Mouse (Mus musculus) testis, adult 2 months (tissue): ENCODE results near the gene Ugt1a2. TPM values are rescaled to one million over a fixed set of nuclear protein-coding genes. Genes with fewer than 3 reads are reported as not detected.
"Not testable (repeated sequence)": the region's sequence is repeated elsewhere in the genome, so short reads cannot be mapped to it uniquely, and the experiment has no call there.

ENCODE experiments used
- H3K27ac ChIP-seq: fragments of 200-500 bp; 2 replicates; pipeline ENCODE4 v1.5.1; 2012; ENCODE audit warnings: low read depth, low read length; ENCODE audit not compliant: control insufficient read depth, insufficient read depth
- H3K27me3 ChIP-seq: fragments of 200-500 bp; 2 replicates; pipeline ENCODE4 v1.6.1; 2012; ENCODE audit warnings: mild to moderate bottlenecking, low read length, moderate library complexity; ENCODE audit not compliant: control insufficient read depth, insufficient read depth
- H3K36me3 ChIP-seq: fragments of 200-500 bp; 2 replicates; pipeline ENCODE4 v1.6.1; 2012; ENCODE audit warnings: mild to moderate bottlenecking, low read length; ENCODE audit not compliant: control insufficient read depth, insufficient read depth
- H3K4me1 ChIP-seq: fragments of 200-500 bp; 2 replicates; pipeline ENCODE4 v1.6.1; 2012; ENCODE audit warnings: low read length; ENCODE audit not compliant: control insufficient read depth, insufficient read depth
- H3K4me3 ChIP-seq: fragments of 200-500 bp; 2 replicates; pipeline ENCODE4 v1.5.1; 2012; ENCODE audit warnings: low read depth, mild to moderate bottlenecking, low read length, moderate library complexity, mixed read lengths; ENCODE audit not compliant: control insufficient read depth
- CTCF ChIP-seq: fragments of 200-500 bp; IDR thresholded peaks from 2 replicates; pipeline ENCODE4 v1.5.1; 2012; ENCODE audit warnings: low read depth, mild to moderate bottlenecking, inconsistent platforms, low read length, moderate library complexity; ENCODE audit not compliant: control insufficient read depth, insufficient read depth, insufficient replicate concordance
- POLR2A ChIP-seq: fragments of 200-500 bp; IDR thresholded peaks from 2 replicates; pipeline ENCODE4 v1.6.1; 2012; ENCODE audit warnings: low read depth, mild to moderate bottlenecking, inconsistent platforms, low read length, moderate library complexity; ENCODE audit not compliant: control insufficient read depth
- polyA plus RNA-seq: library from polyadenylated mRNA; depleted of rRNA; stranded (reverse); fragments of >200 nt; gene quantifications from 2 replicates; pipeline ENCODE4 v1.2.3, GENCODE M21; 2012; rRNA removed

The Ugt1a2 gene
- 0.06 TPM in 1 of 2 replicates, not detected in the other for polyA plus RNA-seq

DNA sequence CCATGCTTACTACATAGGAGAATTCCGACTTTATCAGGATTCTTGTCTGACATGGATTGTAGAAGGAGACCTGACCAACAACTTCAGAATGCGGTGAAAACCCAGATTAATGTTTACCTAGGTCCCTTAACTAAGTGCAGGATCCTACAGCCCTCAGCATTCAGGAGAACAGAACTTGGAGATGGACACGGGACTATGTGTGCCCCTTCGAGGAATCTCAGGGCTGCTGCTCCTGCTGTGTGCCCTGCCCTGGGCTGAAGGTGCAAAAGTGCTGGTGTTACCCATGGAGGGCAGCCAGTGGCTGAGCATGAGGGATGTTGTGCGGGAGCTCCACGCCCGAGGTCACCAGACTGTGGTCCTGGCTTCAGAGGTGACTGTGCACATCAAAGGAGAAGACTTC is at the start of gene Ugt1a2:
Ugt1a2 (plus strand) TSS at position 146 of the 400 bp plus-strand sequence.
- no peaks in the 10 kb centered on the region; the same call in none of the 2 replicates for H3K36me3 ChIP-seq
- H3K4me3 ChIP-seq, result no peak within 1 kb of the TSS
- no peaks in the 10 kb centered on the region for H3K27me3 ChIP-seq
- TF ChIP-seq POLR2A (no peak), CTCF (no peak)
- no peak within 1 kb of the TSS for H3K27ac ChIP-seq
- no peaks in the 10 kb centered on the region; the same call in 1 of the 2 replicates for H3K4me1 ChIP-seq

DNA sequence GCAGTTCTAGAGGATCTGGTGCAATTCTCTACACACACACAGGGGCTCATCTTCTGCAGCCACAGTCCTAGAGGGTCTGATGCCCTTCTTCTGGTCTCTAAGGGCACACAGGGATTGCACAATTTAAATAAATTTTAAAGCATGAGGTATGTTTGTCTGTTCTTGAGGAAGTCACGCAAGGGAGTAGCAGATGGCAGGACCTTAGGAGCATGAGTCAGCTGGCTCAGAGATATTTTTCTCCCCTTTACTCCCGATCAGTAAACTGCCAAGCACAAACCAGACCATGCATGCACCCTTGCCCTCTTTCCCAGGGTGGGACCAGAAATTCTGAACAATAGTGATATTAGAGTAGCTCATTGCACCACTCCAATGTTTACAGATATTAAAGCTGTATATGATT is 42.0 kb upstream of the Ugt1a2 start:
- H3K4me1 ChIP-seq, result no peaks in the 10 kb centered on the region
- no peaks in the 10 kb centered on the region for H3K27me3 ChIP-seq
- TF ChIP-seq CTCF (no peak), POLR2A (no peak)
- no peak overlapping the region for H3K4me3 ChIP-seq
- H3K27ac ChIP-seq, result no peak overlapping the region
- no peaks in the 10 kb centered on the region for H3K36me3 ChIP-seq

- H3K4me1 ChIP-seq, result no peaks in the 10 kb centered on the region
- no peak within 1 kb of the TSS for H3K27ac ChIP-seq
- no peak within 1 kb of the TSS for H3K4me3 ChIP-seq
- H3K36me3 ChIP-seq, result no peaks in the 10 kb centered on the region
- TF ChIP-seq POLR2A, result no peak
- no peak for TF ChIP-seq CTCF
- no peaks in the 10 kb centered on the region for H3K27me3 ChIP-seq
Measured at GRCm38 (mm10) chr1:88165711-88166110, 34.7 kb upstream of the Ugt1a2 start, which contains the start of gene Ugt1a5. Ugt1a5 (plus strand) TSS chr1:88166012.

GRCm38 (mm10) chr1:88172190-88172589 is 28.2 kb upstream of the Ugt1a2 start:
- not testable (repeated sequence) for H3K27ac ChIP-seq, H3K4me1 ChIP-seq, H3K36me3 ChIP-seq, H3K27me3 ChIP-seq, H3K4me3 ChIP-seq

GRCm38 (mm10) chr1:88179657-88180056 is 20.7 kb upstream of the Ugt1a2 start:
- no peaks in the 10 kb centered on the region for H3K36me3 ChIP-seq
- TF ChIP-seq CTCF, result no peak
- no peak for TF ChIP-seq POLR2A

GRCm38 (mm10) chr1:88186325-88186935 is 14.0 kb upstream of the Ugt1a2 start:
- no peaks in the 10 kb centered on the region for H3K27me3 ChIP-seq
- no peak overlapping the region for H3K27ac ChIP-seq
- no peak for TF ChIP-seq CTCF
- TF ChIP-seq POLR2A, result no peak
- H3K36me3 ChIP-seq, result no peaks in the 10 kb centered on the region
- H3K4me3 ChIP-seq, result no peak overlapping the region
- H3K4me1 ChIP-seq, result no peaks in the 10 kb centered on the region

More at GRCm38 (mm10) chr1:88179657-88180056, 20.7 kb upstream of the Ugt1a2 start:
- Histone ChIP-seq H3K4me1 (no peaks in the 10 kb centered on the region), H3K27ac (no peak overlapping the region), H3K27me3 (no peaks in the 10 kb centered on the region), H3K4me3 (no peak overlapping the region)

DNA sequence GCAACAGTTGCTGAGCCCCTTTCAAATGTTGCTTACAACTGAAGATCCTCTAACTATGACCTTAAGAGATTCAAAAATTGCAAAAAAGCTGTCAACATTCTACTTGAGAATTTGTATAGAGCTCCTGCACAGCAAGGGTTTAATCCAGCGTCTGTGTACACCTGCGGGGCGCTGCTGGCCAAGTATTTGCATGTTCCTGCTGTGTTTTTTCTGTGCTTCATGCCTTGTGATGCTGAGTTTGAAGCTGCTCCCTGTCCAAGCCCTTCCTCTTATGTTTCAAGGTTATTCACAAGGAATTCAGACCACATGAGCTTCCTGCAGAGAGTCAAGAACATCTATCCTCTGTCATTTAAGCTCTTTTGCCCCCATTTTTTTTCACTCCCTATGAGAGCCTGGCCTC is 8.3 kb upstream of the Ugt1a2 start:
- H3K27me3 ChIP-seq, result no peaks in the 10 kb centered on the region
- no peak overlapping the region for H3K27ac ChIP-seq
- no peaks in the 10 kb centered on the region for H3K4me1 ChIP-seq
- no peaks in the 10 kb centered on the region for H3K36me3 ChIP-seq
- no peak for TF ChIP-seq CTCF
- no peak overlapping the region for H3K4me3 ChIP-seq

DNA sequence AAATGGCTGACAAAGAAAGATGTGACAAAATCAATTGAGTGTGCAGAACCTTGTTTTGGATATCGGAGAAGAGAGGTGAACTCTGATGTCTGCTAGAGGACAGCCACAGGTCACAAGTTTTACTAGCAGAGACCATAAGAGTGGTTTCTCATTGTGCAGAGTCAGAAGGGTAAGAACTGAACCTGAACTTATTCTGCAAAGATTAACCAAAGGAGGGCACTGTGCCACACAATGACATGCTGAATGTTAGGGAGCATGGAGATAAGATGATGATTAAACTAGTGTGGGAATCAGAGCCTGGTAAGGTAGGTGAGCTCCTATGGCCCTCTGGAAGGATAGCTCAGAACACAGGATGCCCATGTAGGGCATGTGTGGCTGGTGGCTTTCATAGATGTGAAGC is 4.7 kb upstream of the Ugt1a2 start:
- H3K4me1 ChIP-seq, result no peaks in the 10 kb centered on the region; the same call in 1 of the 2 replicates
- no peaks in the 10 kb centered on the region for H3K27me3 ChIP-seq
- H3K36me3 ChIP-seq, result no peaks in the 10 kb centered on the region
- no peak overlapping the region for H3K4me3 ChIP-seq
- H3K27ac ChIP-seq, result no peak overlapping the region
- TF ChIP-seq CTCF (no peak), POLR2A (no peak)
